Mouse (Mus musculus) heart, embryonic 11.5 days (tissue): Measurements from ENCODE around the gene Ddx28. TPM values are rescaled to one million over a fixed set of nuclear protein-coding genes. Genes with fewer than 3 reads are reported as not detected.
A peak's percentile ranks its signal among the peaks of the same experiment; 100 is the strongest.
"Not testable (repeated sequence)": the region's sequence is repeated elsewhere in the genome, so short reads cannot be mapped to it uniquely, and the experiment has no call there.

Source experiments
- ATAC-seq: fragments of 200-750 bp; cut with Nextera tagmentation; replicated peaks from 2 replicates; pipeline ENCODE4 v1.8.0; 2017; ENCODE audit warnings: moderate library complexity; ENCODE audit not compliant: insufficient number of reproducible peaks, low FRiP score, low TSS enrichment
- H3K27ac ChIP-seq: fragments of 300-500 bp; sonication (generic); 2 replicates; pipeline ENCODE4 v1.5.1; 2014; ENCODE audit warnings: mild to moderate bottlenecking, low read depth, low read length
- H3K27me3 ChIP-seq: fragments of 300-500 bp; sonication (generic); 2 replicates; pipeline ENCODE4 v1.6.1; 2014; ENCODE audit warnings: mild to moderate bottlenecking, low read length, mixed read lengths; ENCODE audit not compliant: control insufficient read depth, insufficient read depth
- H3K36me3 ChIP-seq: fragments of 300-500 bp; sonication (generic); 2 replicates; pipeline ENCODE4 v1.6.1; 2014; ENCODE audit warnings: mild to moderate bottlenecking, low read length, moderate library complexity, mixed read lengths; ENCODE audit not compliant: control insufficient read depth, insufficient read depth
- H3K4me1 ChIP-seq: fragments of 300-500 bp; sonication (generic); 2 replicates; pipeline ENCODE4 v1.6.1; 2014; ENCODE audit warnings: low read length; ENCODE audit not compliant: control insufficient read depth, insufficient read depth
- H3K4me2 ChIP-seq: fragments of 300-500 bp; sonication (generic); 2 replicates; pipeline ENCODE4 v1.6.1; 2014; ENCODE audit warnings: mild to moderate bottlenecking, moderate library complexity
- H3K4me3 ChIP-seq: fragments of 300-500 bp; sonication (generic); 2 replicates; pipeline ENCODE4 v1.5.1; 2014; ENCODE audit warnings: low read depth, low read length
- H3K9ac ChIP-seq: fragments of 300-500 bp; sonication (generic); 2 replicates; pipeline ENCODE4 v1.6.1; 2014; ENCODE audit warnings: mild to moderate bottlenecking, low read depth, low read length, moderate library complexity
- H3K9me3 ChIP-seq: fragments of 300-500 bp; sonication (generic); replicated peaks from 2 replicates; pipeline ENCODE4 v1.6.1; 2016; ENCODE audit warnings: low read length; ENCODE audit not compliant: control insufficient read depth
- WGBS: fragments of 180-500 bp; shearing (Covaris S2); extraction: QIAGEN DNeasy Blood & Tissue Kit; methylation state at CpG from one replicate; pipeline ENCODE4 v1.1.7; 2014; ENCODE audit not compliant: insufficient replicate concordance; 5-methylcytosine and 5-hydroxymethylcytosine counted together
- polyA plus RNA-seq: library from polyadenylated mRNA; unstranded; fragments of >200 nt; fragmentation: Nextera tagmentation; extraction: Ambion mirVana; gene quantifications from 2 replicates; pipeline ENCODE4 v1.2.1, GENCODE M21; 2014

The Ddx28 gene
- polyA plus RNA-seq, 1 experiment from 2014 or later: 15.2 TPM

DNA sequence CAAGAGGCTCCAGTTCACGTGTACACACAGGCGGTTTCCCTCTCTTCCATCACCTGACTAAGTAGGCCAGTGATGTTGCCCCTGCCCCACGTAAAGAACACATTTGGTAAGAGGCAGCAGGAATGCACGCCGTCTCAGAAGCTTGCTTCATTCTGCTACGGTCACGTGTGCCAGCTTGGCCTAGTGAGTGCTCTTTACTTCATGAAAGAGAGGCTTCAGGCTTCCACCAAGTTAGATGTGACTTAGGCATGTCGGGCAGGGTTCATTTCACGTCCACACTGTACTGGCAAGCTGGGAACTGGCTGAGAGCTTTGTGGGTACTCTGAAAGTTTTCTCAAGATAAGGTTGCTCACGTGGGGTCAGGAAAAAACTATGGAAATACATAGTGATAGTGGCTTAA lies 27.0 kb upstream of the Ddx28 start:
- Histone ChIP-seq H3K4me3 (no peak overlapping the region), H3K4me2 (no peak overlapping the region), H3K9ac (no peak overlapping the region), H3K4me1 (no peaks in the 10 kb centered on the region), H3K27me3 (no peaks in the 10 kb centered on the region), H3K27ac (no peak overlapping the region), H3K9me3 (no peaks in the 10 kb centered on the region), H3K36me3 (no peaks in the 10 kb centered on the region; the same call in 1 of the 2 replicates)
- ATAC-seq: no peak
- WGBS: 83% methylated on average over 10 of the region's 10 CpGs

GRCm38 (mm10) chr8:106022483-106022882 lies 10.8 kb upstream of the Ddx28 start:
- H3K27ac ChIP-seq: no peak overlapping the region
- no peak for ATAC-seq
- H3K27me3 ChIP-seq: no peaks in the 10 kb centered on the region
- no peaks in the 10 kb centered on the region for H3K4me1 ChIP-seq
- no peak overlapping the region for H3K4me2 ChIP-seq
- H3K9ac ChIP-seq: no peak overlapping the region
- no peaks in the 10 kb centered on the region for H3K36me3 ChIP-seq
- no peaks in the 10 kb centered on the region for H3K9me3 ChIP-seq
- H3K4me3 ChIP-seq: no peak overlapping the region

DNA sequence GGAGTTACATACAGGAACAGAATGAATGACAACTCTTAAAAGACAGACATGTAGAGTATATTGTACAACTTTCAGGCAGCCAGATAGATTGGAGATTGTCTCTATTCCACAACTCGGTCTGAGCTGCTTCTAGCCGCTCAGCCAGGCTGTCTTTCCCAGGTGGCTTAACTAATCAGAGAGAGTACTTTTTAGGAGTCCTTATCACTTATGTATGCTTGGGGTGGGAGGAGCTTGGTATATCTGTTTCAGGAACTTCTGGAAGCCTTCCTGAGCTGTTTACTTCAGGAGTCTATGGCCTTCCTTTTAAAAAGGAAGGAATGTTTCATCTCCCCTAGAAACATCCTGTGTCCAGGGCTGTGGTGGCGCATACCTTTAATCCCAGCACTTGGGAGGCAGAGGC lies 6.4 kb upstream of the Ddx28 start:
- Histone ChIP-seq H3K9me3 (no peaks in the 10 kb centered on the region), H3K9ac (no peak overlapping the region), H3K4me3 (no peak overlapping the region), H3K4me1 (no peaks in the 10 kb centered on the region), H3K36me3 (peaks cover 2% of the 10 kb centered on the region; the same call in 1 of the 2 replicates), H3K27ac (no peak overlapping the region), H3K4me2 (no peak overlapping the region), H3K27me3 (no peaks in the 10 kb centered on the region)
- WGBS: 69% methylated on average over 3 of the region's 3 CpGs
- no peak for ATAC-seq

GRCm38 (mm10) chr8:106017130-106017529 lies 5.4 kb upstream of the Ddx28 start:
- H3K4me2 ChIP-seq: no peak overlapping the region
- no peaks in the 10 kb centered on the region for H3K9me3 ChIP-seq
- H3K27ac ChIP-seq: no peak overlapping the region
- H3K4me1 ChIP-seq: no peaks in the 10 kb centered on the region
- 85% methylated on average over 7 of the region's 7 CpGs for WGBS
- H3K36me3 ChIP-seq: peaks cover 2% of the 10 kb centered on the region; the same call in 1 of the 2 replicates
- H3K27me3 ChIP-seq: no peaks in the 10 kb centered on the region
- no peak overlapping the region for H3K4me3 ChIP-seq
- ATAC-seq: no peak
- H3K9ac ChIP-seq: no peak overlapping the region

- Histone ChIP-seq H3K27ac (no peak overlapping the region), H3K4me3 (no peak overlapping the region), H3K27me3 (no peaks in the 10 kb centered on the region), H3K4me1 (no peaks in the 10 kb centered on the region), H3K9me3 (no peaks in the 10 kb centered on the region), H3K4me2 (no peak overlapping the region), H3K36me3 (peaks cover 2% of the 10 kb centered on the region; the same call in 1 of the 2 replicates), H3K9ac (no peak overlapping the region)
- no peak for ATAC-seq
- 69% methylated on average over 6 of the region's 6 CpGs for WGBS
These were observed 4.6 kb upstream of the Ddx28 start for GRCm38 (mm10) chr8:106016284-106016683.

- not testable (repeated sequence) for H3K9ac ChIP-seq, ATAC-seq, H3K27me3 ChIP-seq, H3K36me3 ChIP-seq, H3K9me3 ChIP-seq, H3K27ac ChIP-seq
- WGBS: 74% methylated on average over 8 of the region's 8 CpGs
- peaks cover 11% of the 10 kb centered on the region for H3K4me1 ChIP-seq
- peak overlapping the region; percentile 95 for H3K4me3 ChIP-seq
- H3K4me2 ChIP-seq: peak overlapping the region; percentile 100
These were observed 521 bp upstream of the Ddx28 start for GRCm38 (mm10) chr8:106012203-106012602.

DNA sequence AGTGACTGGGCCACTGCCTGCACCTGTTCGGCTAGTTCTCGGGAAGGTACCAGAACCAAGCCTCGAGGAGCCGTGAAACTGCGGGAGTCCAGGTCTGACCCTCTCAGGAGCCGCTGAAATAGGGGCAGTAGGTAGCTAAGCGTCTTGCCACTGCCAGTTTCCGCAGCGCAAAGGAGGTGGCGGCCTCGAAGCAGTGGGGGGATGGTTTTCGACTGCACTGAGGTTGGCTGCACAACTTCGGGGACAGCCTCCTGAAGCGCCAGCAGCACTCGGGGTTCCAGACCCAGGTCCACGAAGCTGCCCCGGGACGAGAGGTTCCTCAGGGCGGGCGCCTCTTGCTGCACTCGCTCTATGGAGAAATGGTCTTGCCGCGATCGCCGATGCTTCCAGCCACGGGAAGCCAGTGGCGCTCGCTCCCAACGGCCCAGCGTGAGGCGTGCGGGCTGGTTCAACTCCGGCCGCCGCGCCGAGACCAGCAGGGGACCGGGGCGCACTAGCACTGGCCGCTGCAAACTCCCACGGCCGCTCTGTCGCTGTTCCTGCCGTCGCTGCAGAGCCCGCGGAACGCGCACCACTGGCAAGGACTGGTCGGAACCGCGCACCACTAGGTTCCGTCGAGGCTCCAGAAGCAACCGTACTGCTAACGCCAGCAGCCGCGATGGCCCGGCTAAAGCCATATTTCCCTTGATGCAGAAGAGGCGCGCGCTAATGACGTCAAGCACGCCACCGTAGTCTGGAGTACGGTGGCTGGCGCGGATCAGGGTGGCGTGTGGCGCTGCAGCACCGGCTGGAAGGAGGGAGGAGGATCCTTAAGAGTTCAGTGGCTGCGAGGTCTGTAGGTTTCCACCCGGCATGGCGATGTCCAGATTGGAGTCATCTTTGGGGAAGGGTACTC lies 687 bp downstream of the Ddx28 start:
- Histone ChIP-seq H3K4me3 (peak overlapping the region; percentile 95), H3K4me1 (peaks cover 11% of the 10 kb centered on the region), H3K4me2 (peak overlapping the region; percentile 100), H3K9me3 (no peaks in the 10 kb centered on the region), H3K36me3 (peaks cover under 1% of the 10 kb centered on the region; the same call in 1 of the 2 replicates), H3K27ac (peak overlapping the region; percentile 57), H3K9ac (peak overlapping the region; percentile 95), H3K27me3 (no peaks in the 10 kb centered on the region)
- WGBS: 1% methylated on average over 74 of the region's 74 CpGs
- ATAC-seq: peak; percentile 82

- peaks cover 11% of the 10 kb centered on the region for H3K4me1 ChIP-seq
- H3K27ac ChIP-seq: not testable (repeated sequence)
These were observed 3.8 kb downstream of the Ddx28 start for GRCm38 (mm10) chr8:106007891-106008290.

DNA sequence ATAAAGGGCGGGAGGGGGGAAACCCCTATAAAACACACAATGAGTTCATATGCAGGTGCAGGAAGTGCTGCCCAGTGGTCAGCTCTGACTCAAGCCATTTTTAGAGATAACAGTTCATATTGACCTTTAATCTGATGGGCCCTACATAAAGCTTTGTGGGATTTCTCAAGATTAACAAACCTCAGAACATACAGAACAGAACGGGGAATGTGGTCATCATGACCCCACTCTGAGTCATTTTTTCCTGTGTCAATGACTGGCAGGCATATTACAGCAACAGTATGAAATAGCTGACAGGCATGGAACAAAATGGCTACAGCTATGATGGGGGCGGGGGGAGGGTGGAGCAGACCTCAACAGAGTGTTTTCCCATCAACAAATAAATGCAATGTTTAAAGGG lies 4.5 kb downstream of the Ddx28 start:
- WGBS: 75% methylated on average over 3 of the region's 3 CpGs
- Histone ChIP-seq H3K9ac (no peak overlapping the region), H3K27me3 (no peaks in the 10 kb centered on the region), H3K4me1 (peaks cover 11% of the 10 kb centered on the region), H3K4me3 (no peak overlapping the region), H3K9me3 (no peaks in the 10 kb centered on the region), H3K4me2 (no peak overlapping the region), H3K27ac (no peak overlapping the region), H3K36me3 (no peaks in the 10 kb centered on the region)
- ATAC-seq: no peak

More at GRCm38 (mm10) chr8:106007891-106008290, 3.8 kb downstream of the Ddx28 start:
- not testable (repeated sequence) for H3K27me3 ChIP-seq, H3K36me3 ChIP-seq, H3K4me2 ChIP-seq, H3K4me3 ChIP-seq, H3K9me3 ChIP-seq, H3K9ac ChIP-seq, ATAC-seq
- 53% methylated on average over 3 of the region's 3 CpGs for WGBS
